Mouse (Mus musculus) mouse embryonic stem cell (cell line): ENCODE data around the gene Dusp22.

Experiments
- in situ Hi-C, 2 experiments: fragments of 300-500 bp; cut with MboI; formaldehyde crosslinking; loops; 1 replicate in 1 of 2; 3 replicates in 1 of 2; pipeline ENCODE4 v1.14.3; 2019 to 2020; ENCODE audit warnings: low sequenced_read_pairs in 2 of 2, low pct_unique_long_range_greater_than_20kb in 1 of 2, mixed read lengths in 1 of 2; ENCODE audit not compliant: unreplicated experiment in 1 of 2

Dusp22 gene

DNA sequence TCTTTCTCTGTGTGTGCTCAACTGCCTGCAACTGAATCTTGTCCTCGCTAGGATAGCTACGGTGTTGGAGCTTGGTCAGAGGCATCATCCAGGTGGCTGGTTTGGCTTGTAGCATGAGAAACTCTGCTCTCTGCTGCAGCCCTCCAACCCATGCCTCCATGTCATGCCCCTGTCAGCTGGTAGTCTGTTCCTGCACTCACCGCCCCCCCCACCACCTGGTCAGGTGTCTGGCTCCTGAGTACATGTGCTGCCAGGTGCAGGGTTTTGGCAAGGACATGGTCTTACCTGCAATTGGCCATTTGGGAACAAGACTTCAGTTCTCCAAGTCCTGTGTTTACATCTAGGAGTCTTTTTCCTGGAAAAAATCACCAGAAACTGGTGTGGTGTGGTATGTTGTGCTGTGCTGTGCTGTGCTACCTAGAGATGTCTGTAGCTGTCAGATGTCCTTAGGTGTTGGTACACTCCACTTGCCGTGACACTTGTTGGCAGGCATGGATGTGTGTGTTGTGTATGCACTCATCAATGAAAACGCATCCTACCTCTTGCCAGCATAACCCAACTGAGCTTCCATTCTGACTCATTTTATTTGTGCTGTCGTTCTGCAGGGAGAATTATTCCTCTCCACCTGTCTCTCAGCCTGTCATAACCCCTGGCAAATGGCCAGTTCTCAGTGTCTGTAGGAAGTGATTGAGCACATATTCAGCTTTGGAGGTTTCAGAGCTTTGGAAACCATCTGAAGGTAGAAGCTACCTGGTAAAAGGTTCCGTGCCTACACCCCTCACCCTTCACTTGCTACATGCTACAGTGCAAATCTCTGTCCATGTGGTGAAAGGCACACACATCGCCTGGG is 44.7 kb downstream of the Dusp22 start:
- in situ Hi-C loops: no loop called here

DNA sequence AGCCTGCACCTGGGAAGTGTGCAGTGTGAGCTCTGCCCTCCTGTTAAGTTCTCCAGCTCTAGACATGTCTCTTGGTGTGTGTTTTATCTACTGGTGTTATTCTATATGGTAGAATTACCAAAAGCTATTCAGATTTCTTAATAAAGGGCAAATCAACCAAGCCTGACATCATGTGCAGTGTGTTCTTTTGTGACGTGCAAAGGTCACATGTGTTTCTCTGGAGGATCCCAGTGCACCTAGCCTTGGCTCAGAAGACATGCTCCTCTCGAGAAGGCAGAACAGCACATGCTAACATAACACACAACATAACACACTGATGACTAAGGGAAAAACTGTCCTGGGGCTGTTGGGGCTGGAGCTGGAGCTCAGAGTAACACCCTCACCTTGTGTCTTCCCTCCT is 51.3 kb downstream of the Dusp22 start:
- in situ Hi-C loops: no loop called here

DNA sequence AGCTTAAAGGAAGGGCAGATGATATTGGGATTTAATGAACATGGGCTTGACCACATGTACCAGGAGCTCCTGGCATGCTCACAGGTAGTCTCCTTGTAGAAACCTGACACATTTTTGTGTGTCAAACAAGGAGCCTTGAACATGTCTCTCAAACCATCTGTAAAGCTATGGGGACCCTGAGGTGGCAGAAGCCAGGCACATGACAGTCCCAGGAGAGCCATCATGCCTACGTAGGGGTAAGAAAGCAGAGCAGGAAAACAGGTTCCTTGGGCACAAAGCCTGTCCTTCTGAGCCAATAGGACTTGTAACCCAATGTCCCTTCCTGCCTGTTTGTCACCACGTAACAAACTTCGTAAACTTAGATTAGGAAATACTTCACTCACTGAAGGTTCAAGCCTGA is 51.9 kb downstream of the Dusp22 start:
- in situ Hi-C loops: no loop called here

GRCm38 (mm10) chr13:30712280-30712679 is 52.5 kb downstream of the Dusp22 start:
- in situ Hi-C loops: no loop called here

- in situ Hi-C loops: no loop called here
Observed at GRCm38 (mm10) chr13:30713621-30714020, 53.8 kb downstream of the Dusp22 start.

GRCm38 (mm10) chr13:30714552-30714951 is 54.8 kb downstream of the Dusp22 start:
- in situ Hi-C loops: no loop called here

- in situ Hi-C loops: no loop called here
Observed at GRCm38 (mm10) chr13:30715060-30715459, 55.3 kb downstream of the Dusp22 start.

- in situ Hi-C loops: no loop called here
Observed at GRCm38 (mm10) chr13:30715573-30715972, 55.8 kb downstream of the Dusp22 start.

DNA sequence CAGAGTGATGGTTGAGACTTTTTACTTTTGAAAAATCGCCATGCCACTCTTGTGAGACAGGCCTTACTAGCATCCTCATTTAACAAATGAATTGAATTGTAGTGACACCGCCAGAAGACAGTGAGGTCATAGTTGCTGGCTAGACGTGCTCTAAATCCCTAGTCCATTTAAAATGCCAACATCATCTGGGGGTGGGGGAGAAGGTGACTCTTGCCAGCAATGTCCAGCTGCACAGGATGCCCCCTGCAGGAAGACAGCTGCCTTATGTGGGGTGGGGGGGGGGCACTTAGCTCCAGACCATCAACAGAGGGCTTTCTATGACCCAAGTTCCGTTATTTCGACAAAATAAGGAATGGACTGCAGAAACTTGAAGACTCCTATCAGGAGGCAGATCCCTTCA is 56.8 kb downstream of the Dusp22 start:
- in situ Hi-C loops: no loop called here

DNA sequence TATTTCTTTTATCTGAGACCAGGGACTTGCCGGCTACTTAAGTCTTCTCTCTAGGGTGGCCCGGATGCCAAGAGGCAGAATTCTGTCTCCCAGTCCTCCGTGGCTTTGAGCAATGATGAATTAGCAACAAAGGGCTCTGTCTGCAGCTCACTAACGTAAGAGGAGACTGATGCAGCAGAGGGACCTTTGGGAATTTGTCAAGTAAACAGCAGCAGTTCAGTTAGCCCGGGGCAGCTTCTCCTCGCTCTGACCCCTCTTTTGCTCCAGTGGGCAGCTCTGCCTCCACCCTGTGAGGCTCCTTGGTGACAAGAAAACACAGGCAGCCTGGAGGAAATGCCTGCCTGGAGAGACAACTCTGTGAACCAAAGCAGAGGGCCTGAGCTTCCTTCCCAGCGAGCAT is 62.8 kb downstream of the Dusp22 start:
- in situ Hi-C loops: no loop called here

DNA sequence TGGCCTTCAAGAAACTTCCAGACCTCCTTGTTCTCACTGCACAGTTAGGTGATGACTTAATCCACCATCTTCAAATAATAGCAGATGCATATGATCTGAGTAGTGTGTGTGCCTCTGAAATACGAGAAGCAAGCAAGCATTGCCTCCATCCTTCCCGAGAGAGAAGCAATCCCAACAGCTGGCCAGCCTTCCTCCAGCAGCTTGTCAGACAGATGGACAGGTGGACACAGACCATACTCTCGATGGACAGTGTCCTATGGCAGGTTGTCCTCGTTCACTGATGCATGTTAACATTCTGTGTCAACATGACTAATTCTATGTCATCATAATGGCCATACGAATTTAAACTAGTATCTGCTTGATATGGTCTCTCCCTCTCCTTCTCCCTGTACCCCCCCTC is 63.5 kb downstream of the Dusp22 start:
- in situ Hi-C loops: no loop called here

DNA sequence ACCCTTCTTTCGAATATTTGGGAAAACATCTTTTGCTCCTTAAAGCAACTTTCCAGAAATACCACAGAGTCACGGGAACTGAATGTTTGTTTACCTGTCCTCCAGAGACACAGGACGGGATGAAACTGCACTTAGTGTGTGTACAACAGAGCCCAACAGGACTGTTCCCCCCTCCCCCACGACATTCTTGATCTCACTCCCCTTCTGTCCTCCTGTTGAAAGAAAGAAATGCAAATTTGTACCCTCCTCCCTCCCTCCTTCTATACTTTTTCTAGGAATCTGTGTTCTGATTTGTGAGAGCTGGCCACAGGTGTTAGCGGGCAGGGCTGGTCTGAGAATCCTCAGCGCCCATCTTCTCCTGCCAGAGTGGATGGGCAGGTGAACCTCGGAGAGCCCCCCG is 64.1 kb downstream of the Dusp22 start:
- in situ Hi-C loops: no loop called here

DNA sequence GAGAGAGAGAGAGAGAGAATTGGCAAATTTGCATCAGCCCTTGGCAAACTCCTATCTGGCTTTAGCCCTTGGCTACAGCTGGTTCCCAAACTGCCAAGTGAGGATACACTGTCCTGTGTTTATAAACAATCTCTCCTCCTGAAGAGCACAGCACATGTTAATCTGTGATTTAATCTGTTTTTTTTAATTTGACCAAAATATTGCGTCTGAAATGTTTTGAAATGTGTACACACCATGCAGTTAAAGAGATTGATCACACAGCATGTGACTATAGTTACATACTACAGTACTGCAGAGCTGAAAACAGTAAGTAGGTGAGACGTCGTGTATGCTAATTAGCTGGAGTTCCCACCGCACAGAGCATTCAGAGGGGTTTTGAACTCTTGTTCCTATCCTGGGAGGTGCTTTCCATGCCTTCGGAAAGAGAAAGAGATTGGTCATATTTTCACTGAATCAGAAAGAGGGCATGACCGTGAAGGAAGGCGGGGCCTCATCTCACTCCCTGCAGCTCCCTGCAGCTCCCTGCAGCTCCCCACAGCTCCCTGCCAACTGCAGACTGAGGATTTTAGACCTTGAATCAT is 65.0 kb downstream of the Dusp22 start:
- in situ Hi-C loops: no loop called here

GRCm38 (mm10) chr13:30726879-30727278 is 67.1 kb downstream of the Dusp22 start:
- in situ Hi-C loops: no loop called here

DNA sequence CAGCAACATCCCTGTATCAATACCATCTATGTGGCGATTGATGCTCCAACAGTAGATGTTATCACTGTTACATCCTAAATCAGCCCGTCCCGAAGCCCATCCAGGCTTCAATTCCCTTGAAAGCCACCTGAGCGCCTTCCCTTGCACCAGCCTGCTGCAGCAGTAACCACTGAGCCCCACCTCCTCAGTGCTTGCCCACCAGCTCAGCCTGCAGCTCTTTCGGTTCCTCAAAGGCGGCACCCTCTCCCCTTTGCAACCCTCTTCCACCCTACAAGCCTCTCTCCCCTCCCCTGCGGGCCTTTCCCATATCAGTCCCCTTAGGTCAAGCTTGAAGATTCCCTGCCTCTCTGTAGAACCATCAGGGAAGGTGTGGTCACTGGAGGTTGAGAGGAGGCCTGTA is 68.4 kb downstream of the Dusp22 start:
- in situ Hi-C loops: no loop called here

DNA sequence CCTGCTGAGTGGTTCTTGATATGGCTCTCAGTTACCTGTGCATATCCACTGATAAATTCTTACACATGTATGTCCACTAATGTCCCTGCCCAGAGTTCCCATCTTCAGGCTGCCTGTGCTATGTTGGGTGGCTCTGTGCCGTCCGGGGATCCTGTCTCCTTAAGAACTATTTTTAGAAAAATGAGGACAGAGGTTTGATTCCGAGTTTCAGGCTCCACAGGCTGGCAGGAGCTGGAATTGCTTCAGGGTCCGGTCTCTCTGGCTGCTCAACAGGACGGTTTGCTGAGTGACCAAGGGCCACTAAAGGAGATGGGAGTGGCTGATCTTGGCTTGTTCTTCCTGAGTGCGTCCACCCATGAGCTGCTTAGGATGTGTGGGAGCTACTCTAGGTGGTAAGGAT is 69.4 kb downstream of the Dusp22 start:
- in situ Hi-C loops: no loop called here

DNA sequence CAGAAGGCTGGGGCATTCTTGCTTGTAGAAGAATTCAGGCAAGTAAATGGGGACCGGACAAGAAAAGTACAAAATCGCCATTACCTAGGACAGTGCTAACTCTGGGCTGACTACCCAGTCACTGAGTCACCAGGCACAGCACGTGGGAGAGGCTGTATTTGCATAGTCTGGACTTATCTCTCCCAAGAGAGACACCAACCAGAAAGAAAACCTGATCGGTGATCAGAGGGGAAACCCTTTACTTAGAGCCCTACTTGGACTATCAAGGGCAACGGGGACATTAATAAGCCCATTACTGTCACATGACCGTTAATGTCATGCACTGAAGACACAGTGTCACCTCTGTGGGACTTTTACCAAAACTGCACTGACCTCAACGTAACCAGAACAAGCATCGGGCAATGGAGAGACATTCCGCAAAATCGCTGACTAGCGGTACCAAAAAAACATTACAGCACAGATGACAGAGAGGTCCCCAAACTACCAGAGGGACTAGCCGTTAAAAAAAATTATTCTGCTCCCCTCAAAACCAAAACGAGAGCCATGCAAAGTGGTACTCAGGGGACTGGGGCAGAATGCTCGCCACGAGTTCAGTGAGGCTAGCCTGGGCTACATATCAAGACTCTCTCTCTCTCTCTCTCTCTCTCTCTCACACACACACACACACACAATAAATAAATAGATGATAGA is 70.5 kb downstream of the Dusp22 start:
- in situ Hi-C loops: no loop called here

DNA sequence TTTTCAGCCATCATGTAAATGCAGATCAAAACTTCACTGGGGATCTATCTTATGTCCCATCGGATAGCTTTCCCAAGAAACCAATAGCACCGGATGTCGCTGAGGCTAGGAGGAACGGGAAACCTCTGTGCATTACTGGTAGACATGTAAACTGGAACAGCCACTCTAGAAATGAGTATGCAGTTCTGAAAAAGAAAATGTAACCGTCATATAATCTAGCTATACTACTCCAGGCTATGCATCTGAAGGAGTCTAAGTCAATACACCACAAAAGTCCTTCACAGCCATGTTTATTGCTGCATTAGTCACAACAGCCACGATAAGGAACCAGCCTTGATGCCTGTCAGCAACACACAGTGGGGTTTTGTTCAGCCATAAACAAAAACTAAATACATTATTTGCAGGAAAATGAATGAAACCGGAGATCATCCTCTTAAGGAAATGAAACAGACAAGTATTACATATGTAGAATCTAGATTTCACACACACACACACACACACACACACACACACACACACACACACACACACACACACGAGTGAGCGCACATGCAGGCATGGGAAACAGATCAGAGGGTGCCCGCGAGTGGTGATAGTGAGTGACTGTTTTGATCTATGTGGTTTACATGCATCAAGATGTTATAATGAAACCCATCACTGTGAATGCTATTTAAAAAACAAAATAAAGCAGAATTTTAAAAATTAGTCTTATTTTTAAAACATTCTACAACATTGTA is 73.1 kb downstream of the Dusp22 start:
- in situ Hi-C loops: no loop called here

- in situ Hi-C loops: no loop called here
Observed at GRCm38 (mm10) chr13:30736721-30737120, 76.9 kb downstream of the Dusp22 start.
